Mouse (Mus musculus) hindbrain, embryonic 10.5 days (tissue): ENCODE results near the gene Notch1. TPM values are rescaled to one million over a fixed set of nuclear protein-coding genes. Genes with fewer than 3 reads are reported as not detected.

Experiments
- DNase-seq: peaks from one replicate; pipeline ENCODE4 v3.0.0-alpha.2; 2017; ENCODE audit warnings: low spot score
- H3K27ac ChIP-seq: fragments of 300-500 bp; sonication (generic); 2 replicates; pipeline ENCODE4 v1.5.1; 2016; ENCODE audit warnings: mild to moderate bottlenecking, moderate library complexity
- H3K27me3 ChIP-seq: fragments of 300-500 bp; sonication (generic); 2 replicates; pipeline ENCODE4 v1.6.1; 2016; ENCODE audit warnings: mild to moderate bottlenecking; ENCODE audit not compliant: poor library complexity, insufficient read depth, severe bottlenecking
- H3K36me3 ChIP-seq: fragments of 300-500 bp; sonication (generic); 2 replicates; pipeline ENCODE4 v1.6.1; 2016; ENCODE audit warnings: mild to moderate bottlenecking, moderate library complexity
- H3K4me1 ChIP-seq: fragments of 300-500 bp; sonication (generic); replicated peaks from 2 replicates; pipeline ENCODE4 v1.6.1; 2016; ENCODE audit warnings: mild to moderate bottlenecking
- H3K4me3 ChIP-seq: fragments of 300-500 bp; sonication (generic); 2 replicates; pipeline ENCODE4 v1.5.1; 2016; ENCODE audit warnings: mild to moderate bottlenecking, moderate library complexity
- H3K9me3 ChIP-seq: fragments of 300-500 bp; sonication (generic); 2 replicates; pipeline ENCODE4 v1.6.1; 2016; ENCODE audit warnings: mild to moderate bottlenecking, moderate library complexity
- WGBS: fragments of 180-500 bp; shearing (Covaris S2); methylation state at CpG from one replicate; pipeline ENCODE4 v1.1.7; 2016; 5-methylcytosine and 5-hydroxymethylcytosine counted together
- polyA plus RNA-seq: library from polyadenylated mRNA; unstranded; fragments of >200 nt; fragmentation: Nextera tagmentation; extraction: Ambion mirVana; gene quantifications from 2 replicates; pipeline ENCODE4 v1.2.1, GENCODE M21; 2016

The Notch1 gene
- polyA plus RNA-seq, 1 experiment from 2014 or later = 46.4 TPM

DNA sequence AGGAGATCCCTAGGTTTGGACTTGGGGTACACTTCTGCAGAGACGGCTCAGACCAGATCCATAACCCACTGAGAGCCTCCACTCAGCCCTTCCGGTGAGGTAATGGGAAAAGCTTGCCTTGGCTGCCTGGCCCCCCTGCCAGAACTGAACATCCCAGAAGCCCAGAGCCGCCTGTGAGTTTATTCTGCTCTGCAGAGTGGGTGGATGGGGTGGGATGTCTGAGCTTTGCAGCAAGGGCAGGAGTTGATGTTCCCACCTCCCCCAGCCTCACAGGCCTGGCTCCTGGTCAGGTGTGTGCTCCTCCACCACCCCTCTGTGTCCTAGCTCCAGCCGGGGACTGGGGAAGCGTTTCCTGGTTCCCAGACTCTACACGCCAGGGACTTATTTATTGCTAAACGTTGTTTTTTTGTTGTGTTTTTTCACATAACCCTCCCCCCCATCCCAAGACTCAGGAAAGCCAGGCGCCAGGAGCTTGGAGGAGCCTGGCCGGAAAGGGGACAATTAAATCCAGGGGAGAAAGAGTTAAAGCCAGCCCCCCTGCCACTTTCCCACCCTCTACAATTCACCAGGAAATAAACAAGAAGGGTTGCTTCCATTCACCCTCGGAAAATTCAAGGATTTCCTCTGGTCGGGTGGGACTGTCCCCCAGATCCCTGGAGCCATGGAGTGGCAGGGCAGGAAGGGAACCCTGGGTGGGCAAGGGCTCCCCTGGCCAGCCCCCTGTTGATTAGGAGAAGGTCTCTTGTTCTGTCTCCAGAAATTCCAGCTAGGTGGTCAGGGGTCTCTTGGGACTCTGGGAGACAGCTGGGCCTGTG is 10.2 kb upstream of the Notch1 start:
- peak overlapping the region; percentile 76 for H3K27ac ChIP-seq
- no peaks in the 10 kb centered on the region for H3K9me3 ChIP-seq
- 54% methylated on average over 11 of the region's 11 CpGs for WGBS
- no peaks in the 10 kb centered on the region for H3K27me3 ChIP-seq
- no peak for DNase-seq
- H3K4me1 ChIP-seq = peaks cover 42% of the 10 kb centered on the region
- no peak overlapping the region for H3K4me3 ChIP-seq
- H3K36me3 ChIP-seq = no peaks in the 10 kb centered on the region

DNA sequence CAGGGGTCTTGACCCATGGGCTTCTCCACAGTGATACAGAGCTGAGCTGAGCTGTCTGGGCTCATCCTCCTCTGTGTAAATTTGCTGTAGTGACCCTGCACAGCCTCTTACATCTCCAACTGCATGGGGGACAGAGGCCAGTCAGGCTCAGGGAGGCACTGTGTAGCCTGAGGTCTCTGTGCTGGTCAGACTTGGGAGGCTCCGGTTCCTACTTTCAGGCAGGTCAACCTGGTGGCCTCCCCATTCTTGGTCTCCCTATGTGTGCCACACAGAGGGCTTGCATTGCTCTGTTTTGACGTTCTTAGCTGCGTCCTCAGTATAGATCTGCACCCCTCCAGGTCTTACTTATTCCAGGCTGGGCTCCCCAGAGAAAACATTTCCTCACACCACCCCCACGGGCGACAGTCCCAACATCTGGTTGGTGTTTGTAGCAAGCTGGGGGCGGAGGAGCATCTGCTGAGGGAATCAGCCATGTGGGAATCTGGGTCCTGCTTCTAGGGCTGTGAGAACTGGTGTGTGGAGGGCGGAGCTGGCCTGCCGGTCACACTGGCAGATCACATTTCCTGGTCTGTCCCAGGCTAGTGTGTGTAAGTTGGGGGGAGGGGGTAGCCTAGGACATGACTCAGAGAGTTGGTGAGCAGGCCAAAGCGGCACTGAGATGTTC is 9.0 kb upstream of the Notch1 start:
- peak overlapping the region; percentile 76 for H3K27ac ChIP-seq
- peak; percentile 67 for DNase-seq
- WGBS = 34% methylated on average over 9 of the region's 9 CpGs

DNA sequence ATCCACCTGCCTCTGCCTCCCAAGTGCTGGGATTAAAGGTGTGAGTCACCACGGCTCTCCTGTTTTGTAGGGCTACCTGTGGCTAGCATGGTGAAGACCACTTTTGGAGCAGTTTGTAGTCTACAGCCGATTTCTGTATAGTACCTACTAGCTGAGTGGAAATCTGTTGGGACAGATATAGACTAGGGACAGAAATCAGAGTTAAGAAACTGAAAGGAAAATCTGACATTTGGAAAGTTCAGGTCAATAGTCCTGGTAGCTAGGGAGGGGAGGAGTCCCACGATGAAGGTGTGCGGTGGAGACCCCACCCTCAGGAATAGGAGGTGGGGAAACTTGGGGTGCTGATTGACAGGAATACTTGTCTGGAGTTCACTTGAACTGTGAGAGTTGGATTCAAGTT is 5.9 kb upstream of the Notch1 start:
- DNase-seq = no peak
- peaks cover 44% of the 10 kb centered on the region for H3K4me1 ChIP-seq
- 94% methylated on average over 4 of the region's 4 CpGs for WGBS
- H3K36me3 ChIP-seq = no peaks in the 10 kb centered on the region
- H3K27ac ChIP-seq = no peak overlapping the region
- no peak overlapping the region for H3K4me3 ChIP-seq
- H3K27me3 ChIP-seq = no peaks in the 10 kb centered on the region; the same call in 1 of the 2 replicates
- H3K9me3 ChIP-seq = no peaks in the 10 kb centered on the region

More for the DNA sequence above, 9.0 kb upstream of the Notch1 start:
- Histone ChIP-seq H3K9me3 (no peaks in the 10 kb centered on the region), H3K36me3 (no peaks in the 10 kb centered on the region), H3K4me3 (0 out of 2 replicates have a peak overlapping the region, but pooled peaks have one; percentile 2), H3K27me3 (no peaks in the 10 kb centered on the region), H3K4me1 (peaks cover 42% of the 10 kb centered on the region)

DNA sequence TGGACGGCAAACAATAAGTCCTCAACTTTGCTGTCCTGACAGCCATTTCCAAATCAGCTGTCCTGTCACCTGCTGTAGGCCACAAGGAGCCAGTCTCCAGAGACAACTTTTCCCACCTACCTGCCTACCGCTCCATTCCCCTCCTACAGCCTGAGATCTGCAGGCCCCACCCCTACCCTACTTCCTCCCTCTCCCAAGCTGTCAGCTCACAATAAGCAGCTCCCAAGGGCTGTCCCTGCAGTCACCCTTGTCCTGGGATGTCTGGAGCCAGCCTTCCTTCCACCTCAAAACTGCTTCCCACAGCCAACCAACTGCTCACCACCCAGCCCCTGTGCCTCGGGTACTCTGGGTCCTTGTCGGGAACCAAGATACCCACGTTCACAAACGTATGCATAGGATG is 3.3 kb upstream of the Notch1 start:
- Histone ChIP-seq H3K36me3 (no peaks in the 10 kb centered on the region), H3K4me1 (peaks cover 40% of the 10 kb centered on the region), H3K27me3 (no peaks in the 10 kb centered on the region; the same call in 1 of the 2 replicates), H3K9me3 (no peaks in the 10 kb centered on the region), H3K27ac (peak overlapping the region; percentile 57; the same call in 1 of the 2 replicates), H3K4me3 (no peak overlapping the region)
- WGBS = 92% methylated on average over 6 of the region's 6 CpGs
- DNase-seq = no peak

DNA sequence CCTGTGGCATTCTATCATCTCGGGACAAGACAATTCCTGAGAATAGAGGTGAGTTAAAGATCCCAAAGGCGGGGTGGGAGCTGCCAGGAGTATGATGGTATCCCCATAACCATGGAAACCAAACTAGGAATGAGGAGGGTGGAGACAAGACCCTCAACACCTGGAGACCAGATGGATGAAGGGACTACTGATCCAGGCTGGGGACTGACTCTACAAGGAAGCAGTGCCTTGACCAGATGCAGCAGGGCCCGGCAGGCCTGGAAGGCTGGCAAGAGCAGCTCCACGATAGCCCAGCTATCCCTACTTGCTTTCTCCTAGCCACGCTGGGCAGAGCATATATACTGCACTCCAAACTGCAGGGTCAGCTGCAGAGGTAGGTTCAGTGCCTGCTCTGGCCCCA is 524 bp upstream of the Notch1 start:
- 73% methylated on average over 5 of the region's 5 CpGs for WGBS
- H3K4me3 ChIP-seq = no peak overlapping the region
- peaks cover 42% of the 10 kb centered on the region for H3K4me1 ChIP-seq
- DNase-seq = no peak
- H3K36me3 ChIP-seq = no peaks in the 10 kb centered on the region
- no peaks in the 10 kb centered on the region for H3K9me3 ChIP-seq
- no peaks in the 10 kb centered on the region; the same call in 1 of the 2 replicates for H3K27me3 ChIP-seq
- H3K27ac ChIP-seq = peak overlapping the region; percentile 63; the same call in 1 of the 2 replicates

DNA sequence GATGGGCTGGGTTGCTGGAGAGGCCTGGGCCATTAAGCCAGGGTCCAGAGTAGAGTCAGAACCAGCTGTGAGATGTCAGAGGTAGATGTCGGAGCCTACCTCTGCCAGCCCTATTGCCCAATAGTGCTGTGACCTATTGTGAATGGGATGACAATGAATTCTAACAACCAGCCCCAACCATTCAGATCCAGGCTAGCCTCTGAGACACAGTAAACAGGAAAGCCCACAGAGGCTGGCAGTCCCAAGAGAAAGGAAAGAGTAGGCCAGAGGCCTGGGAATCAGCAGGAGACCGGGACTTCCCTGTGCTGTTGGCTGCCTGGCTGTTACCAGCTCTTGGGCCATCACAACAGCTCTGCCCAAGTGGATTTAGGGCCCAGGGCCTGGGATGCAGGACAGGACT is 1.1 kb downstream of the Notch1 start:
- Histone ChIP-seq H3K27ac (peak overlapping the region; percentile 63; the same call in 1 of the 2 replicates), H3K4me1 (peaks cover 42% of the 10 kb centered on the region), H3K9me3 (no peaks in the 10 kb centered on the region), H3K36me3 (no peaks in the 10 kb centered on the region), H3K4me3 (no peak overlapping the region), H3K27me3 (no peaks in the 10 kb centered on the region; the same call in 1 of the 2 replicates)
- WGBS = 83% methylated on average over 2 of the region's 2 CpGs
- DNase-seq = no peak

DNA sequence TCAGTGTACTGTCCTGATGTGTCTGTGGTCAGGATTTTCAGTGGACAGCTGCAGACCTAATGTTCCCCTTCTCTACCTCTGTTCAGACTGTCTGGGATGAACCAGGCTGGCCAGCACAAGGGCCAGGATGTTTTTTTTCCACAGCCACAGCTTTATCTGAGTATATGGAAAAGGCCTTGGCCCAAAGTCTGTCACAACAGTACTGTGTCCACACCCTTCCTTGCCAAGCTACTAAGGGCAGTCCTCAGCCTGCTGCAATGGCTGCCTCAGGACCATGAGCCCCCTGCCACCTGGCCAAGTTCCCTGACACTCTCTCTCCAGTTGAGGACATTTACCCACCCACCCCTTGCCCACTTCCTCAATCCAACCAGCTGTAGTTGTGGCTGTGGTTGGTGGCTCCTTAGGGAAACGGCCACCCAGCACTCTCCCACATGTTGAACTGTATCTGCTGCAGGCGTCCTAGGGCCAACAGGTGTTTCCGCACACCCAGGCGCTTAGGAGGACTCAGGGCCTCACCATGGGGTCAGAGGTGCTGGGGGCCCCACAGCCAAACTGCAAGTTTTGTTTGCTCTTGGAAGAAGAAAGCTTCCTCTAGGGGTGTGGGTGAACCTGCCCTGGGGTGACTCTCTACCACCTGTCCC is 3.2 kb downstream of the Notch1 start:
- WGBS = 85% methylated on average over 4 of the region's 4 CpGs
- Histone ChIP-seq H3K4me3 (no peak overlapping the region), H3K4me1 (peaks cover 43% of the 10 kb centered on the region), H3K9me3 (no peaks in the 10 kb centered on the region), H3K27me3 (no peaks in the 10 kb centered on the region; the same call in 1 of the 2 replicates), H3K36me3 (no peaks in the 10 kb centered on the region), H3K27ac (peak overlapping the region; percentile 9; the same call in 1 of the 2 replicates)
- DNase-seq = no peak

DNA sequence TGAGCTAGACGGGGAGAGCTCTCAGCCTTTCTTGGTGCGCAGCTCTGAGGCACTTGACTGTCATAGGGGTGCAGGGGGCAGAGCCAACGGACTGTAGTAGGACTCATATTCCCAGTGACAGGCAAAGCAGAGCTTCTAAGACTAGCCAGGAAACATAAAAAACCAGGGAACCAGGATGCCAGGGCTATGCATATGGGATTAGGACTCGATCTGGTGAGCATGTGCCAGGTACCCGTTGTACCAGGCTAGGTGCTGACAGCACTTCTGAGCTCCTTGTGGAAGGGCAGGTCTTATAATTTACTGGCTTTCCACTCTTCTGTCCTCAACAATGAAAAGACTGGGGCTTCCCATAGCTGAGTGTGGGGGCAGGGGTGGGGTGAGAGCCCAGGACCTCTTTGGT is 7.8 kb downstream of the Notch1 start:
- Histone ChIP-seq H3K4me1 (peaks cover 68% of the 10 kb centered on the region), H3K27me3 (peaks cover 12% of the 10 kb centered on the region), H3K36me3 (no peaks in the 10 kb centered on the region), H3K4me3 (no peak overlapping the region), H3K27ac (peak overlapping the region; percentile 96), H3K9me3 (no peaks in the 10 kb centered on the region)
- 76% methylated on average over 5 of the region's 5 CpGs for WGBS
- DNase-seq = no peak

DNA sequence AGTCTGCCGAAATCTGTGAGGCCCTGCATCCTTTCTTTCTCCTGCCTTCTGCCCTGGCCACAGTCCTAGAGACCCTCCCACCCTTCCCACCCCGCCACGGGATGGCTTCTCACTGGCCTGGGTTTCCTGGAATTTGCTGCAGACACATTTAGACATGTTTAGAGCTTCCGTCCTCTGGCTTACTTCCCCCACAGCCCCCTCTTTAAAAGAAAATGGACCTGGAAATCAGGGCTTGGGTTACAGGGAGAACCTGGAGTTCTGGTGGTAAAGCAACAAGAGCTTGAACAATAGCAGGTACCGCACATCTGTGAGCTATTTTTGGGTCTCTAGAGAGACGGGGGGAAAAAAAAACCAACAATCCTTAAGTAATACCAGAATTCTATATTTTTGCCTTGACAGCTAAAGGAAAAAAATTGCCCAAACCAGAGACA is 8.5 kb downstream of the Notch1 start:
- Histone ChIP-seq H3K27me3 (peaks cover 12% of the 10 kb centered on the region), H3K27ac (peak overlapping the region; percentile 96), H3K9me3 (no peaks in the 10 kb centered on the region), H3K4me3 (peak overlapping the region; percentile 29; the same call in 1 of the 2 replicates), H3K4me1 (peaks cover 70% of the 10 kb centered on the region), H3K36me3 (no peaks in the 10 kb centered on the region)
- 17% methylated on average over 6 of the region's 6 CpGs for WGBS
- DNase-seq = no peak

DNA sequence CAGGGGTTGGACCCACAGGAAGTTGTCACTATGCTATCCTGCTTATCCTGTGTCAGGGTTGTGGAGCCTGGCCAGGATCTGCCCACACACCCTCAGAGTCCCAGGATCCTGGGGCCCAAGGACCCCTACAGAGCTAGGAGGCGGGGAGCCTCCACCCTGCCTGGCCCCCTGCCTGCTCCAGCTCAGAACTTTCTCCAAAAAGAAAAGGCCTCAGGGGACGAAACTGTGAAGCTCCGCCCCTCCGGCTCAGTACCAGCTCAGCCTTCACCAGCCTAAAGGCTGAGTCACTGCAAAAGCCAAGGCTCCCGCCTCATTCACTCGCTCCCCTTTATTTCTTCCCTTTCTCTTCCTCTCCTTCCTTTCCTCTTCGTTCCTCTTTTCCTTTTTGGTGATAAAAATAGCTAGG is 9.0 kb downstream of the Notch1 start:
- no peaks in the 10 kb centered on the region for H3K9me3 ChIP-seq
- peaks cover 12% of the 10 kb centered on the region for H3K27me3 ChIP-seq
- H3K36me3 ChIP-seq = no peaks in the 10 kb centered on the region
- 4% methylated on average over 7 of the region's 7 CpGs for WGBS
- H3K27ac ChIP-seq = peak overlapping the region; percentile 96
- DNase-seq = no peak
- peaks cover 72% of the 10 kb centered on the region for H3K4me1 ChIP-seq
- H3K4me3 ChIP-seq = peak overlapping the region; percentile 29

DNA sequence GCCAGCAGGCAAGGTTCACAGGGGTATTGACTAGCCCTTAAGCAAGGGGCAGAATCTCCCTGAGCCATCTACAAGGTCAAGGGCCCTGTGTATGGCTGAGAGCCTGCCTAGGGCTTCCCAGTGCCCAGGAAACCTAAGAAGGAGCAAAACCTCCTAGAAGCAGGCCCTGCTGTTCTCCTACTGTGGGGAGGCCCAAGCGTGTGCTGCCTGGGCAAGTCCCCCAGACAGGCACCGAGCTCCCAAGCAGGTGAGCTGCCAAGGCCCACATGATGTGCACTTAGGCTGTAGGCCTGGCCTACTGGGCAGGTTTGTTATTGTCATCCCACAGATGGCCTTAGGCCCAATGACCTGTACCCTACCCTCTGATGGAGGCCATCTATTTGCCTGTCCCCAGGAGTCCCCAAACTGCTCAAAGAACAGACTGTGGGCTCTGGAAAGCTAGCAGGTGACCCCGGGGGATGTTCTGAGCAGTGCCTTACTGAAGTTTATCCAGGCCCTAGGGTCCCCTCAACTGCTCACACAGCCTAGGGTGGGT is 9.7 kb downstream of the Notch1 start:
- peaks cover 12% of the 10 kb centered on the region for H3K27me3 ChIP-seq
- H3K4me1 ChIP-seq = peaks cover 78% of the 10 kb centered on the region
- 82% methylated on average over 3 of the region's 3 CpGs for WGBS
- no peaks in the 10 kb centered on the region for H3K36me3 ChIP-seq
- DNase-seq = no peak
- no peaks in the 10 kb centered on the region for H3K9me3 ChIP-seq
- H3K27ac ChIP-seq = peak overlapping the region; percentile 96
- H3K4me3 ChIP-seq = no peak overlapping the region

DNA sequence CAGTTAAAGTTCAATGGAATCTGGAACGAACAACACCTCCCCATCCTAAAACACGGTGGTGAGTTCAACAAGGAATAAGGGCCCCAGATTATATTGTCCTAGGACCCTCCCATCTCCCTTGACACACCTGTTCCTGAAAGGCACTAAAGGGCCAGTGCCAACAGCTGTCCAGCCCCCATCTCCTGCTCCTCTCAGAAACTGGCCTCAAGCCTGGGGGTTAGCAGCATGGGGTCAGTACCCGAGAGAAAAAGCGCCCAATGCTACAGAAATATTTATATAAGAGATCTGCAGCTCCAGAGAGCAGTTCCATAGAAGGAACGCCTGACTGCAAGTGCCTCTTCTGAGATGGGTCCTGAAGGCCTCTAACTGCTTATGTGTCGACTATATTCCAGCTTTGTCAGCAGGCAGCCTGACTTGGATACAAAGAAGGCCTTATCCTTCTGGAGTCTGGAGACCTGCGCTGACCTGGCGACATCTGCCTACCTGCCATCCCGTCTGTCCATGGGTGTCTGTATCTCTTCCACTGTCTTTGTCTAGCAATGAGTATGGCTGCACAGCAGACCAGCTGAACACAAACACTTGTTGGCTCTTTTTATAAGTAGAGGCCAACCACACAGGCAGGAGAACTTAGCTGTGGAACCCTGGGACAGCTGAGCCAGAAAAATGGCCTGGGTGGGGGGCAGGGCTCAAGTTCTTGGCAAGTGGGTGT is 11.5 kb downstream of the Notch1 start:
- no peak for DNase-seq
- Histone ChIP-seq H3K4me1 (peaks cover 95% of the 10 kb centered on the region), H3K9me3 (no peaks in the 10 kb centered on the region), H3K4me3 (peak overlapping the region; percentile 94), H3K27me3 (peaks cover 12% of the 10 kb centered on the region), H3K36me3 (peaks cover 12% of the 10 kb centered on the region), H3K27ac (peak overlapping the region; percentile 96)
- 67% methylated on average over 9 of the region's 9 CpGs for WGBS
